Mouse (Mus musculus): ENCODE results near the gene Kcnh1. TPM values are rescaled to one million over a fixed set of nuclear protein-coding genes. Genes with fewer than 3 reads are reported as not detected.

Kcnh1 gene
- polyA plus RNA-seq, 1 experiment: not detected

DNA sequence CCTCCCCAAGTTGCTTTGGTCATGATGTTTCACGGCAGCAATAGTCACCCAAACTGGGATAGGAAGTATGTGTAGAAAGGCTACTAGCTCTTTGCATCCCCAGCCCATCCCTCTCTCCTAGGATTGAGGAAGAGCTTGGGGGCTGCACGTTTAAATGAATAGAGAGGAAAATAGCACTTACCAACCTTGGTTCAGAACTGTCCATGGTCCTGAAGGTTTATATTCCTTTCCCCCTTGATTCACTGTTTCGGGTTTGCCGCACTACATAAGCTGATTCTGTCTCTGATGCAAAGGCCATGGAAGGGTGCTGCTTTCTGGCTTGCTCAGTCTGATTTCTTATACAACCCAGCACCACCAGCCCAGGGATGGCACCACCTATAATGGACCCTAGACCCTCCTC is 281.8 kb downstream of the Kcnh1 start:
- H3K27me3 ChIP-seq (ENCODE audit: control insufficient read depth): no peaks in the 10 kb centered on the region
- no peaks in the 10 kb centered on the region for H3K36me3 ChIP-seq (ENCODE audit: control insufficient read depth)
- peaks cover 3% of the 10 kb centered on the region for H3K9me3 ChIP-seq (ENCODE audit: control insufficient read depth, low read length)
- TF ChIP-seq TAL1 (IDR thresholded peaks at IDR 0.05; ENCODE audit: low read length) (no peak), GATA1 (IDR thresholded peaks at IDR 0.05; ENCODE audit: low read length) (no peak)
- H3K4me1 ChIP-seq (ENCODE audit: control insufficient read depth): no peaks in the 10 kb centered on the region
- no peak overlapping the region for H3K4me3 ChIP-seq (replicated peaks)

DNA sequence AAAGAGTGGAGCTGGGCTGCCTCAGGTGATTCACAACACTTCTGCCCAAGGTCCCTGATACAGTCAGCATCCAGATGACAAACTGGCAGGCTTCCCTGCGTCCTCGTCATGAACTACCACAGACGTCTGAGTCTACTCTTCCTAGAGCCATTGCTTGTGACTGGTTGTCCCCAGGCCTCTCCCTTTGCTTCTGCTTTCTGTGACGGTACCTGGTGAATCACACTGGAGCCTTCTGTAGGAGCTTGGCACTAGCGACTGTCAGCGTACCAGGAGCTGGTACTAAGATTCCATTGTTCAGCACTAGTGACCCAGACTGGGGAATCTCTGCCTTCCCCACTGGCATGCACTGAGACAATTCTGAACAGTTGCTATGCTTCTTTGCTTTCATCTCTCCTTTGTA is 282.6 kb downstream of the Kcnh1 start:
- H3K36me3 ChIP-seq (ENCODE audit: control insufficient read depth): no peaks in the 10 kb centered on the region
- no peaks in the 10 kb centered on the region for H3K4me1 ChIP-seq (ENCODE audit: control insufficient read depth)
- H3K4me3 ChIP-seq (replicated peaks): no peak overlapping the region
- peaks cover 3% of the 10 kb centered on the region for H3K9me3 ChIP-seq (ENCODE audit: control insufficient read depth, low read length)
- no peaks in the 10 kb centered on the region for H3K27me3 ChIP-seq (ENCODE audit: control insufficient read depth)
- no peak for TF ChIP-seq TAL1 (IDR thresholded peaks at IDR 0.05; ENCODE audit: low read length)
- no peak for TF ChIP-seq GATA1 (IDR thresholded peaks at IDR 0.05; ENCODE audit: low read length)

DNA sequence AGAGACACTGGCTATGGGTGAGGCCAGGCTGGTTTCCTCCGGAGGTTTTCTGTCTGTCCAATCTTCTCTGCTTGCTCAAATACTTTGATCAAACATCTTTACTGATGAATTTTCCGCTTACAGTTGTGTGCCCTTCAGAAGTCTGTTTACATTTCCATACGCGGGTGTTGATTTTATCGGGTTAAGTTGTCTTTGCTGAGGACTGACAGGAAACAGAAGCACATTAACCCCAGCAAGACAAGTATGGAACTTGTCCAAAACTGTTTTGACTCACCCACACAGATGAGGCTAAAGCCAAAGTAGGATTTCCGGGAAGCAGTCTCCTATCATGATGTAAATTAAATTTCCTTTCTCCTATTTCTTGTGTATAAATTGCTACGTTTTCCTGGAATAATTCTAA is 286.1 kb downstream of the Kcnh1 start:
- no peak overlapping the region for H3K4me3 ChIP-seq (replicated peaks)
- no peaks in the 10 kb centered on the region for H3K4me1 ChIP-seq (ENCODE audit: control insufficient read depth)
- H3K27me3 ChIP-seq (ENCODE audit: control insufficient read depth): no peaks in the 10 kb centered on the region
- no peak for TF ChIP-seq GATA1 (IDR thresholded peaks at IDR 0.05; ENCODE audit: low read length)
- no peak for TF ChIP-seq TAL1 (IDR thresholded peaks at IDR 0.05; ENCODE audit: low read length)
- peaks cover 3% of the 10 kb centered on the region for H3K9me3 ChIP-seq (ENCODE audit: control insufficient read depth, low read length)
- H3K36me3 ChIP-seq (ENCODE audit: control insufficient read depth): no peaks in the 10 kb centered on the region

DNA sequence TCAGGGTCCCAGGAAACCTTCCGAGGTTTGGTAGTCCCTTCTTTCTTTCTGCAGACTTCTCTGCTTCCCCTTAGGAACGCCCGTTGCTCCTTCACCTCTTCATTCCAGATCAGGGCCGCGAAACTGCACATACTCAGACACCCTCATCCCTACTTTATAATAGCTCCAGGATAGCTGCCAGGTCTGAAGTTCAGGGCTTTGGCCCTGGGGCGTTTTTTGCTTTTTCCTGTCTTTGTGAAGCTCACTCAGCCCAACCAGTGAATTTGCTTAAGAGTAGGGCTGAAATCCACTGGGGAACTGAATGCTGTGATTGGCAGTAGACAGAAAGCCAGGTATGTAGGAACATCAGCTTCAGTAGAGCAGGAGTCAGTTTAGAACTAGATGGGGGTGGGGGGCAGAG is 287.0 kb downstream of the Kcnh1 start:
- no peaks in the 10 kb centered on the region for H3K27me3 ChIP-seq (ENCODE audit: control insufficient read depth)
- no peak for TF ChIP-seq TAL1 (IDR thresholded peaks at IDR 0.05; ENCODE audit: low read length)
- TF ChIP-seq GATA1 (IDR thresholded peaks at IDR 0.05; ENCODE audit: low read length): no peak
- H3K4me3 ChIP-seq (replicated peaks): no peak overlapping the region

DNA sequence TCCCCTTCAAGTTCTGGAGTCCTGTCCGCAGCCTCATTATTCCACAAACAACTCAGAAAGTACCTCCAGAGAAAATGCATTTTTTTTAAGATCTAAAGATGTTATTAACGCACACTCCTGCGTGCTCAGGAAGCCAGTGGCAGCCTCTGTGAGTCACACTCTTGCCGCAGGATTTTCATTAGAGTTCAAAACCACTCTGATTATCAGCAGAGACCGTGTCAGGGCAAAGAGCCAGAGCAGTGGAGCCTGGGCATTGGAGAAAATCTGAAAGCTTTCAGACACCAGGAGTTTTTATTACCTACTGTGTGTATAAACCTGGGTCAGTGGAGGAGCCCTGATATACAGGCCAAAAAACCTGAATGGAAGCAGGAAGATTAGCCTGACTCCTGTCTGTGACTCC is 287.6 kb downstream of the Kcnh1 start:
- TF ChIP-seq TAL1 (IDR thresholded peaks at IDR 0.05; ENCODE audit: low read length) (no peak), GATA1 (IDR thresholded peaks at IDR 0.05; ENCODE audit: low read length) (no peak)
- H3K9me3 ChIP-seq (ENCODE audit: control insufficient read depth, low read length): no peaks in the 10 kb centered on the region
- no peaks in the 10 kb centered on the region for H3K36me3 ChIP-seq (ENCODE audit: control insufficient read depth)
- no peaks in the 10 kb centered on the region for H3K4me1 ChIP-seq (ENCODE audit: control insufficient read depth)
- H3K4me3 ChIP-seq (replicated peaks): no peak overlapping the region
- no peaks in the 10 kb centered on the region for H3K27me3 ChIP-seq (ENCODE audit: control insufficient read depth)

More for the DNA sequence above, 287.0 kb downstream of the Kcnh1 start:
- Histone ChIP-seq H3K4me1 (ENCODE audit: control insufficient read depth) (no peaks in the 10 kb centered on the region), H3K36me3 (ENCODE audit: control insufficient read depth) (no peaks in the 10 kb centered on the region), H3K9me3 (ENCODE audit: control insufficient read depth, low read length) (no peaks in the 10 kb centered on the region)

DNA sequence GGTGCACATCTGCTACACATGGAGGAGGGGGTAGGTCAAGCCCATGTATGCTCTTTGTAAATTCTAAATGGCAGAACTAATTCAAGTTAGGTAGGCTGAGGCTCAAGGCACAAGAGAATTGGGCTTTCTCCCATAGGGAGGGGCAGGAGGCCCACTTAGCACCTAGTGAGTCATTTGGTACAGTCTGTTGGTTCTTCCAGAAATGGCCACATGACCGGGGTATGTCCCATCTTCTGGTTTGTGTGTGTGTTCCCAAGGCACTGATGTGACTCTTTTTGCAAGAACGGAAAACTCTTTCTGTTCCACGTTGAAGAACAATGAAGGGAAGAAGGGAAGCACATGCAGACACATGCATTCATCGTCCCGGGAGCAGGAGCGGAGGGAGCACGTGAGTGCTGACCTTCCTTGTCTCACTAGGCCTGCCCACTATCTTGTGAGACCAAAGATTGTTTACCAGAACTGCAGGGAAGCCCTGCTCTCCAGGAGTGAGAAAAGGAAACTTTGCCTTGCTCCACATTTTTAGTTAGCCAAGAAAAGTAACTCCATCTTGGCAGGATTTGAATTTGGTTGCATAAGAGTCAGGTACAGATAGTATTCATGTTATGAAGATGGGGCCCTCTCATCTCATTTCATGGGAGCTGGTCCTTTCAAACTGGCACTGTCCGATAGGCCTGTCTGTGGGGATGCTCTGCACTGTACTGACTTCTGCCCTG is 289.7 kb downstream of the Kcnh1 start:
- TF ChIP-seq TAL1 (IDR thresholded peaks at IDR 0.05; ENCODE audit: low read length) (no peak), GATA1 (IDR thresholded peaks at IDR 0.05; ENCODE audit: low read length) (no peak)
- H3K4me1 ChIP-seq (ENCODE audit: control insufficient read depth): no peaks in the 10 kb centered on the region
- H3K27me3 ChIP-seq (ENCODE audit: control insufficient read depth): no peaks in the 10 kb centered on the region
- no peaks in the 10 kb centered on the region for H3K36me3 ChIP-seq (ENCODE audit: control insufficient read depth)
- no peaks in the 10 kb centered on the region for H3K9me3 ChIP-seq (ENCODE audit: control insufficient read depth, low read length)
- H3K4me3 ChIP-seq (replicated peaks): no peak overlapping the region

DNA sequence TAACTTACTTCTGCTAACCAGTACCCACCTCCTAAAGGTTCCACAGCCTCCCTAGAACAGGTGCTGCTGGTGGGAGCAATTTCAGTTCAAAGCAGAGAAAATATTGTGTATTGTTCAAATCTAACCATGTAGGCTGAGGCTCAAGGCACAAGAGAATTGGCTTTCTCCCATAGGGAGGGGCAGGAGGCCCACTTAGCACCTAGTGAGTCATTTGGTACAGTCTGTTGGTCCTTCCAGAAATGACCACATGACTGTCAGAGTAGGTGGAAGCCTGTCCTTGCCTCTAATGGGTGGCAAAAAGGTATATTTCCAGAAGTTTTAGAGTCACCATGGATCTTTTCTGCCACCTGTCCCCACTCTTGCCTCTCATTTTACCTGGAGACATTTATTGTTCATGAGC is 290.9 kb downstream of the Kcnh1 start:
- TF ChIP-seq GATA1 (IDR thresholded peaks at IDR 0.05; ENCODE audit: low read length) (no peak), TAL1 (IDR thresholded peaks at IDR 0.05; ENCODE audit: low read length) (no peak)
- Histone ChIP-seq H3K36me3 (ENCODE audit: control insufficient read depth) (no peaks in the 10 kb centered on the region), H3K4me1 (ENCODE audit: control insufficient read depth) (no peaks in the 10 kb centered on the region), H3K9me3 (ENCODE audit: control insufficient read depth, low read length) (no peaks in the 10 kb centered on the region), H3K4me3 (replicated peaks) (no peak overlapping the region), H3K27me3 (ENCODE audit: control insufficient read depth) (no peaks in the 10 kb centered on the region)

DNA sequence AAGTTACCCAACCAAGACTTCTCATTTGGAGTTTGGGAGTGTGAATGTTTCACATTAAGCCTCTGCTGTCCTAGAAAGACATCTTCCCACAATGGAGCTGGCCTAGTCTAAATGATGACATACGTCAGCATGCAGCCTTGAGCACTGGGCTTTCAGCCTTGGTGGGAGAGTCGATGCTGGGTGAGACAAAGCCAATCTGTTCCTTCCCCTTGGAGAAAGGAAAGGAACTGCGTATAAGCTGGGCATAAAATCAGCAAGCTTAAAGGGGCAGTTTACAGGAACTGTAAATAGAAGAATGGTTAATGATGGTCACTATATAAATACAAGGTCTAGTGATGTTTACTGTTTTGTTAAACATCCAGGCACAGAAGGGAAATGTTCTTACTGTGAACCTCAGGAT is 294.5 kb downstream of the Kcnh1 start:
- no peaks in the 10 kb centered on the region for H3K4me1 ChIP-seq (ENCODE audit: control insufficient read depth)
- H3K4me3 ChIP-seq (replicated peaks): no peak overlapping the region
- H3K27me3 ChIP-seq (ENCODE audit: control insufficient read depth): no peaks in the 10 kb centered on the region
- H3K36me3 ChIP-seq (ENCODE audit: control insufficient read depth): no peaks in the 10 kb centered on the region
- no peaks in the 10 kb centered on the region for H3K9me3 ChIP-seq (ENCODE audit: control insufficient read depth, low read length)
- TF ChIP-seq TAL1 (IDR thresholded peaks at IDR 0.05; ENCODE audit: low read length) (no peak), GATA1 (IDR thresholded peaks at IDR 0.05; ENCODE audit: low read length) (no peak)

DNA sequence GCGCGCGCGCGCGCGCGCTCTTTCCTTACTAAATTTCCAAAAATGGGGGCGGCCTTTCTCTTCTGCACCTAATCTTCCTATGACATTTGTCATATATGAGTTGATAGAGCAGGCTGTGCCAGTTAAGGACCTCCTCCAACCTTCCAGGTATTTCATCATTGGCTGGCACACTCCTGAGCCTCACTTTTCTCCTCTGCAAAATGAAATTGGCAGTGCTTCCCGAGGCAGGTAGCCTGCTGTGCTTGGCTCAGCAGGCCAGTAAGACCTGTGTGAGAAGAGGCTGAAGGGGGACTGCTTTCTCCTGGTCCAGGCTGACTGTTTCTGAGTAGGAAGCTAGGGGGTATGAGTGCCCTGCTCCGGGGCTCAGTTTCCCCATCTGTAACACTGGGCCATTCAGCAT is 297.0 kb downstream of the Kcnh1 start:
- TF ChIP-seq GATA1 (IDR thresholded peaks at IDR 0.05; ENCODE audit: low read length) (no peak), TAL1 (IDR thresholded peaks at IDR 0.05; ENCODE audit: low read length) (no peak)

More for the DNA sequence above, 297.0 kb downstream of the Kcnh1 start:
- no peaks in the 10 kb centered on the region for H3K4me1 ChIP-seq (ENCODE audit: control insufficient read depth)
- no peaks in the 10 kb centered on the region for H3K36me3 ChIP-seq (ENCODE audit: control insufficient read depth)
- no peaks in the 10 kb centered on the region for H3K27me3 ChIP-seq (ENCODE audit: control insufficient read depth)
- H3K9me3 ChIP-seq (ENCODE audit: control insufficient read depth, low read length): no peaks in the 10 kb centered on the region
- no peak overlapping the region for H3K4me3 ChIP-seq (replicated peaks)
